Mouse (Mus musculus) adrenal gland, adult 8-10 months (tissue): Measurements from ENCODE around the gene Prss53. TPM values are rescaled to one million over a fixed set of nuclear protein-coding genes. Genes with fewer than 3 reads are reported as not detected.

Source experiments
- DNase-seq: peaks from one replicate; pipeline ENCODE4 v3.0.0; 2022
- total RNA-seq, 4 experiments: library from RNA; stranded (reverse); gene quantifications; 2 replicates each; pipeline ENCODE4 v1.2.4; 2022

The Prss53 gene
- 1 to 10 TPM; 1.0 to 2.9 (median 1.6) TPM for total RNA-seq

DNA sequence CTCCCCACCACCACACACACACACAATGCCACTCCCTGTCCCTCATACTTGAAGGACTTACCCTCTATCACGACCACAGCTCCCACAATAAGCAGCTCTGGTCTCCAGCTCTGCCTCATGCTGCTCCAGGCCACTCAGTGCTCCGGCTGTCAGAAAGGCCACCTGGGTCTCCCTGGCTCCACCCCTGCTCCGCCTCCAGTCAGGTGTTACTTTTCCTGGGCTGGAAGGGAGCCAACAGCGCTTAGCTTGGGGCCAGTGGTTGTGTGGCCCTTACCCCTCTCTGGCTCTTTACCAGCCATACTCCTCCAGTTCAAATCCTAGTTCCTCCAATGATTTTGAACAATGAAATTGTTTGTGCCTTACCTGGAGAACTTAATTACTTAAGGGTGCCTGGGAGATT is at the start of gene Prss53:
Prss53 (minus strand) TSS at position 173 of the 400 bp plus-strand sequence.
- no peak for DNase-seq

DNA sequence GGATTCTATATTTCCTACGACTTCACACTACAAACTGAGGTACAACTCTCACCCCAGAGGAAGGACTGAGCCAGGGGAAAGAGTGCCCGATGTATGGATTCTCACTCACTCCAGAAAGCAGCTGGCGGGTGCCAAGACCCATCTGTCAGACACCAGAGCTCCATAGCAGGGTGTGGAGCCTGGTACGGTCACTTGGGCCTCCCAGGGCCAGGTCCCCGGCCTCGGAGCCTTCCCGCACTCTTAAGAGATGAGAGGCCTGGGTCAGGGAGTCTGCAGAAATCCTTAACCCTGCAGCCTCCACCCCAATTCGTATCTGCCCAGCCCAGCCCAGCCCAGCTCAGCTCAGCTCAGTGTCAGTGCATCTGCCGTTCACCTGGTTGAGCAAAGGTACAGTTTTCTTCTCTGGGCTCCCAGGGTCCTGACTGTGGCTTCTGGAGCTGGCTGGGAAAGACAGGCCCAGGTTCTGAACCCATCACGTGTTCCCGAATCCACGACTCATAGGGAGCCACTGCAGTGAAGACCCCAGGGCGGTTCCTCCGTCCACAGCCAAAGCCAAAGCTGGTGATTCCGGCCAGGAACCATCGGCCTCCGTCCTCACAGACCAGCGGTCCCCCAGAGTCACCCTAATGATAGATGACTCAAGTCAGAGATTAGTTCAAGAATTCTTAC is 45.6 kb upstream of the Prss53 start:
- no peak for DNase-seq

DNA sequence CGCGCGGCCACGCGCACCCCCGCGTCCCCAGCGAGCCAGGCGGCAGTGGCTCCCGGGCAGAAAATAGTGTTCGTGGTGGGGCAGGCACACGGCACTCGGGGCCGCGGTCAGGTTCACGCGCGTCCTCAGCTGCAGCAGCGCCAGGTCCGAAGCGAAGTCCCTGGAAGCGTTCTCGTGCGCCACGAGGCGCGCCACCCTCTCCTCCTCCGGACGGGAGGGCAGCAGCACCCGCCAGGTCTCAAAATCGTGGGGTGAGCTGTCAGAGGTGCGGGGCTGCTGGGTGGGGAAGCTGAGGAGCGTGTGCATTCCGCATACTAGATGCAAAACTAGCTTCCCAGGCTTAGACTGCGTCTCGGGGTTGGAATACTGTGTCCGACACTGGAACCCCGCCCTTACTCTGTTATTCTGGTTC is 45.0 kb upstream of the Prss53 start:
- peak; percentile 39 for DNase-seq

DNA sequence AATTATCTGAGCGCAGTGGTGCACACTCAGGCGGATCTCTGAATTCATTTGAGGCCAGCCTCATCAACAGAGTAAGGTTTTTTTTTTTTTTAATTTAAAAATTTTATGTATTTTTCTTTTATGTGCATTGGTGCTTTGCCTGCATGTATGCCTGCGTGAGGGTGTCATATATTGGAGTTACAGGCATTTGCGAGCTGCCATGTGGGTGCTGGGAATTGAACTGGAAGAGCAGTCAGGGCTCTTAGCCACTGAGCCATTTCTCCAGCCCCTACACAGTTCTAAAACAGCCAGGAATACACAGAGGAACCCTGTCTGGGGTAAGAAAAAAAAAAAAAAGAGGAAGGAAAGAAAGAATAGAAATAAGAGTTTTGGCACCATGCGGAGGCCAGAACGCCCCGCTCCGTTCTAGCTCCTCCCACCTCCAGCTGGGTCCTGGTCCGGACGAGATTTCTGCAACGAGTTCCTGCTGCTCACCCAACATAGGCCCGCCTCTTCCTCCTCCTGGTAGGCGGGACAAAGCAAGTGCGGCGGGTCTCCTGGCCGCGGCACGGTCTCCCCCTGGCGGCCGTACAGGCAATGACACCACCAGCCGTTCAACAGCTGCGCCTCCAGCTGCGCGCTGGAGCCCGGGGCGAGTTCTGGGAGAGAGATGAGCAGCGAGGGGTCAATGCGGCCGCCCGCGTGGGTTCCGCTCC is 44.4 kb upstream of the Prss53 start:
- DNase-seq: peak; percentile 94

DNA sequence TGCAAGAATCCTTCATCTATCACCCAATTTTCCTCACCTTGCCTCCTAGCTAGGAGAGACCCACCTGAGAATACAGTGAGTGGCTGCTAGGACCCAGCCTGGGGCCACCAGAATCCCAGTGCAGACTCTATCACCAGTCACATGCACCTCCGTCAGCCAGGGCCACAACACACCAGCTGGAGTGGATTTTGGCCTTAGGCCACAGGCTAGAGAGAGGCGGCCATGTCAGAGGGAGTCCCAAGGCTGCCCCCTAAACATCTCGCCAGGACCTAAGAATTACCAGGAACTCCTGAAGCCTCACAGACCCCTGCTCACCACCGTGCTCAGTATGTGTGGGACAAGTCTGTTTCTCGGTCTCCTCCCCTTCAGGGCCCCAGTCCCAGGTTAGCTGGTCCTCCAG is 43.3 kb upstream of the Prss53 start:
- DNase-seq: no peak

DNA sequence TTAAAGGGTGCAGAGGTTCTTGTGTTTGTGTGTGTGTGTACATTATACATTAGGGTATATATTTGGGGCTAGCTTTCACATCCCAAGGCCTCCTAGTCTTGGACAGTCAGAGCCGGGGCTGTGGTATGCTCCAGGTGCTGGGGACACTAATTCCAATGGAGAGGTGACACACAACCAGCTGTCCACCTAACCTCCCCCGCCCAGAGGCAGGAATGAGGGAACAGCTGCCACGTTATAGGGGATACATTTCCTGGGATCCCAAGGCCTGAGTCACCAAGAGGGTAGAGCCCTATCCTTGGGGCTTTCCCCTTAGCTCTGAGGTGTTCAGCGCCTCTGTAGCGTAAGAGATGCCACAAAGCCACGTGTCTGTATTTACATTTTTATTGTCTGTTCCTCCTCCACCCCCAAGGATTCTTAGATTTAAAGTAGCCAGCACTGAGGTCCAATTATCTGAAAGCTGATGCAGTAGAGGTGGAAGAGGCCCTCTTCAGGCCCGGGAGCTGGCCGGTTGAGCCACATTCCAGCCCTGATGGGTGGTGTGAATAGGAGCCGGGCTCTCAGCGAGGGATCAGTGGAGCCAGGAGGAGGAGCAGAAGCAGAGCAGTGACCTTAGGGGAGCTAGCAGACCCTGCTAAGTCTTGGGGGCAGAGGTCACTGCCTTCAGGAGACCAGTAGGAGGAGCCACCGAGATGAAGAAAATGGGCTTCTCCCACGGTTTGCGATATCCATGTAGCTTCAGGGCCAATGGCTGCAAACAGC is 41.7 kb upstream of the Prss53 start:
- DNase-seq: no peak

DNA sequence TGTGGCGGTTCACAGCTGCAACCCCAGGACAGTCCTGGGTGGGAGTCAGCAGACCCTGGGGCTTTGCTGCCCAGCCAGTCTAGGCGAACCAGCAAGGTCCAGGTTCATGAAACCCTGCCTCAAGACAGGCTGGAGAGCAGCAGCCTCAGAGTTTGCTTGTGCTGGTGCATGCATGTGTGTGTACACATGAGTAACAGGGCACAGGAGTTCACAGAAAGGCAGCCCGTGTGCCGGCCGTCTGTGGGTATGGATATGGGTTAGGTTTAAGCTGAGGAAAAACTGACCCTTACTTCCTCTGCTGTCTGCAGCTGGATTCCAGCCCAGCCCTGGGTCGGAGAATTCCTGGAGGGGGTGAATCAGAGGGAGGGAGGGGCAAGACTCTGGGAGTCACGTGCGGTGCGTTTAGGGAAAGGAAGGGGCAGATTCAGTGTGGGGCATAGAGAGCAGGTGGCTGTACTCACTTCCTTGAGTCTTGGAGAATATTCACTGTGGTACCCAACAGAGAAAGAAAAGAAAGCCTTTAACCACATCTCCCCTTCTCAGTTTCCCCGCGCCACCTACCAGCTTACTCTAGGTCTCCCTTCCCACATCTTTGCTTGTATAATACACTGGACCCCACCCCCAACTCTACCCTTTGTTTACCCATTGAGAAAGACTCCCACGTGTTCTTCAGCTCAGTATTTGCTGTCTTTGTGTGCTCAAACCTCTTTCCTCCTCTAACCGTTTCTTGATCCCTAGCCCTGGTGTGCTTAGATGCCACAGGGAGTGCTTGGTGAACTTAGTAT is 40.8 kb upstream of the Prss53 start:
- DNase-seq: no peak

DNA sequence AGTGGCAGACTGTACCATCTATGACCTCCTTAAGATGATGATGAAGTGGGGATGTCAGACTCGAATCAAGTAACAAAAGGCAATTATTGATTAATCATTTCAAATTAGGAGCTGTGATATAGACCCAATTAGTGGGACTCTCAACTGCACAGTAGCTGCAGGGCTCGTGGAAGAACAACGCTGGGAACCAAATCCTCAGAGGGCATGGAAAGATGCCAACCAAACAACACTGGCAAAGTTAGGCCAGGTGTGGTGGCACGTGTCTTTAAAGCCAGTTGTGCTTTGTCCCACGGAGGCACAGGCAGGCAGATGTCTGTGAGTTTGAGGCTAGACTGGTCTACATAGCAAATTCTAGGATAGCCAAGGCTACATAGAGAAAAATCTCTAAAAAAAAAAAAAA is 39.9 kb upstream of the Prss53 start:
- no peak for DNase-seq

DNA sequence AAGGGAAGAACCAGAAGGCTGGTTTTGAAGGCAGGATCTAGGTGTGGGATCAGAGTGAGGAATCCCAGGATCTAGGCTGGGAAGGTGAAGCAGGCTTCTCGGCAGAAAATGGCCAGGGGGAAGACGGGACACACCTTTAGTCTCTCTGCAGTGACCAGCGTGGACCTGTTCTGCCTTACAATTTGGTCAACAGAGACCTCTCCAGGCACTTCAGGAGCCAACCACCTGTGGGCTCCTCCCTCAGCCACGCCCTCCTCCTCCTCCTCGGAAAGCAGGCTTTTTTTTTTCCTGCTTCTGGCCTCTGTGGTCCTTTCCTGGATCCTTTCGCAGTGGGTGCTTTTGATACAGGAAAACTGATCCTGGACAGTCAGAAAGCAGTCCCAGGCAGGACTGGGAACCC is 39.2 kb upstream of the Prss53 start, which contains the start of gene Prss8:
Prss8 (minus strand) TSS at position 182 of the 400 bp plus-strand sequence.
- DNase-seq: no peak

DNA sequence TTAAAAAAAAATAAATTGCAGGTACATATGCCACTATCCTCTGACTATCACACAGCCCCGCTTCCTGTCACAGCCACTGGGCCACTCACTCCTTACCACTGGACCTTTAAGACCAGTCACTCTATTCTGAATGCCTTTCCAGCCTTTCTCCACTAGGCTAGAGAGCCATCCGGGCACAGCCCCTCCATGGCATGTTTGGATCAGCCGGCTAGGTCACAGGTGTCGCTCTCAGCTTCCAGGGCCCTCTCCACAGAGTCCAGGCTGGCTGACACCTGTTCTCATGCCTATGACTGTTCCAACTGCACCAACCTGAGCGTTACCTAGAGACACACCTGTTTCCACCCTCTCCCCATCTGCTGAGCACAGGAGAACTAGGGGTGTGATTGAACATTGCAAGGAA is 37.8 kb upstream of the Prss53 start:
- DNase-seq: no peak

DNA sequence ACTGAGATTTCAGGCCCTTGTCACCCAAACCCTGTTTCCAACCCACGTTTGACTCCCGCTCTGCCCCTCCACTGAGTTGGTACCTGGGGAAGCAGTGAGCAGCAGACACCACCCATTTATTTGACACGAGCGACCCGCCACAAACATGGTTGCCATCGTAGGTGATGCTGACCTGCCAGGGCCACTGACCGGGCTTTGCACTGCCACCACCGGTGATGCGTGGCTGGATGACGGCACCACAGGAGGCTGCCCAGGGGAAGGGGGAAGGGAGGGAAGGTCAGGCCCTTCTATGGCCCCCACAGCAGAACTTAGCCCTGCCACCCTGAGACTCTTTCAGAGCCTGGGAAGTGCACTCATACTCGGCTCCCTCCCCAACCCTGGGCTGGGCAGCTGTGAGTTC is 37.0 kb upstream of the Prss53 start:
- no peak for DNase-seq

DNA sequence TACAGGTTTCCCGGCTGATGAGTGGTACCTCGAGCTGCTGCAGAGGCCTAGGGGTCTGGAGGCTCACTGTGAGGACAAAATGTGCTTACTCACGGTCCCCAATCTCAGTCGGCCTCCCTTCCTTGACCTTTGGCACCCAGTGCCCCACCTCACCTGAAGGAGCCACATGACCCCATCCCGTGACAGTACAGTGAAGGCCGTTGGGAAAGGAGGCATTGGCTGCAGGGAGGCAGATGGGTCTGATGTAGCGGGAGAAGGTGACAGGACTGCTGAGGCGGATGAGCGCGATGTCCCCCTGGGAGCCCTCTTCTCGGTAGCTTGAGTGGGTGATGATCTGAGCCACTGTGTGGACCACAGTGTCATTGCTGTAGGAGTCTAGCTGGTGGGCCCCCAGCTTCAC is 36.1 kb upstream of the Prss53 start:
- no peak for DNase-seq

DNA sequence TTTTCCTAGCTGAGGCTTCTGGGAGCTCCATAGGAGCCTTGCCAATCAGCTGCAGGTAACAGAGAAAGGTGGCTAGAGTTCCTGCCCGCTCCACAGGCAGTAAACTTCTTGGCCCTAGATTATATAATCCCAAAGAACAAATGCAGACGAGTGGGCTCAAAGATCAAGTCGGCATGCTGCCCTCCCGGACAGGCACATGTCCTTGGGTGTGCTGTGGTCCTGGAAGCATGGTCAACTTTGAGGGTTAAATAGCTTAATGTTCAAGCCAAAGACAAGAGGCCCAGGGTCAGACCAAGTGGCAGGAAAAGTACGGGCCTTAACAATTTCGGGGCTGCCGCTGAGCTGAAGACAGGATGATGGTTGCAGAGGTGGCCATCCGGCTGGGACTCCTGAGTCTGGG is 35.3 kb upstream of the Prss53 start:
- no peak for DNase-seq

DNA sequence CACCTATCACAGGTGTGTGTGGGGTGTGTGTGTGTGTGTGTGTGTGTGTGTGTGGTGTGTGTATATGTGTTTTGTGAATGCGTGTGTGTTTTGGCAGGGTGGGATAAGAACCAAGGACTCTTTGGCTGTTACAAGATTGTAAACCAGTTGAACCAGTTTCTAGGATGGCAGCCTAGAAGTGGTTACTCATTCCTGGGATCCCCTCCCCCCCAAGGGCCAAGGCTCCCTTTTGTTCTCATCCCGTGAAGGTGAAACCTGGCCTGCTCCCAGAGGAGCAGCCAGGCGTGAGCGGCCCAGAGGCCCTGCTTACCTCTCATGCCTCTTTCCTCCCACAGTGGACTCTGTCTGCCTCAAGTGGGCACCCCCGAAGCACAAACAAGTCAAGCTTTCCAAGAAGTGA is 34.5 kb upstream of the Prss53 start:
- no peak for DNase-seq

DNA sequence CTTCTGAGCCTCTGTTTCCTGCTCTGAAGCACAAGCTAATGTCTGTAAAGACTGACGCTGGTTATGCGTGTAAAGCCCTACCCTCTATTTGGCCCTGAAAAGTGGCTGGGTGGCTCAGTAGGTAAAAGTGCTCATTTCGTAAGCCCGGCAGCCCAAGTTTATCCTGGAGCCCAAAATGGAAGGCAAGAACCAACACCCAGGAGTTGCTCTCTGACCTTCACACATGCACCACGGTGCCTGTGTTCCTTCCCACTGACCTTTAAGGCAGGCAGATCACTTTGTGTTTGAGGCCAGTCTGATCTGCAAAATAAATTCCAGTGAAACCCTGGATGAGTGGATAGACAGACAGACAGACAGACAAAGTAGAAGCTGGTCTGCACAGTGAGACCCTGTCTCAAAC is 32.9 kb upstream of the Prss53 start:
- DNase-seq: no peak

DNA sequence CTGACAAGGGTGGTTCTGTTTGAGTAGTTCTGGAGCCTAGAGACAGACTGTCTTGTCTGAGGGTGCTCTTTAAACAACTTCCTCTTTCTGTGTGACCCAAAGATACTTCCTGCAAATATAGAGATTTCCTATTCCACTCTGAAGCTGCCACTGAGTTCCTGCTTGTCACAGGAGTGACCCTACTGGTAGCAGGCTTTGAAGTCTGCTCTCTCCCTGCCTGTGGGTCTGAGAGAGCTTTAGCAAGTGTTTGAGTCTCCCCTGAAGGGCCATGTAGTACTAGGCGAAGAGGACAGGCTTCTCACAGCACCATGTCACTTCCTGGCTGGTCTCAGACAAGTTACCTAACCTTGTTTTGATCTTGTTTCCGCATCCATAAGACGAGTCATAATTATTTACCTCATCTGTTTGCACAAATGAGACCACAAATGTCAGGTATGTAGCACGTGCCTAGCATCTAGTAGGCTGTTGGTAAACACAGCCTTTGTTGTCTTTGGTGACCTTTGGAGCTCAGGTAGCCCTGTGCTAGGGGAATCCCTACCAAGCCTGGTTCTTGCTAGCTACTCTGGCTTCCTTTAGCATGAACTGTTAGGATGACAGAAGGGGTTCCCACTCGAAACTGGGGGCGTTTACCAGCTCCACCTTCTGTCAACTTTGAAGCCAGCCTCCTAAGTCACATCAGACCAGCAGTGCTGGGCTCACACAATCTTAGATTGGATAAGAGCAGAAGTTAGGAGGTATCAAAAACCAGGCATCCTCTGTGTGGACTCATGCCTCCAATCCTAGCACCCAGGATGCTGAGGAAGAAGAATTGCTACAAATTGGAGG is 31.9 kb upstream of the Prss53 start:
- no peak for DNase-seq

DNA sequence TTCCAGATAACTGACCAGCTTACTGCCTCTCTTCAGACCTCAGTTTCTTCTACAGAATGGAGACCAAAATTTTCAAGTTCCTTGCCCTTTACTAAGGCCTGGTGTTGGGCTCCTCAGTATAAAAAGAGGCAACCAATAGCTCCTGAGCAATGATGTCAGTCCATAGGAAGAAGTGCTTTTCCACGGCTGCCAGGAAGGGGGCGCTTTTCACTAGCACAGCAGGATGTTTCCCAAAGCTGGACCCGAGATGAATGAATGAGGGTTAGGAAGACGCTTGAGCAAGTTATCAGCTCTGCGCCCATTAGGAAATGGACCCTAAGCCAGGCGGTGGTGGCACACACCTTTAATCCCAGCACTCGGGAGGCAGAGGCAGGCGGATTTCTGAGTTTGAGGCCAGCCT is 30.7 kb upstream of the Prss53 start:
- no peak for DNase-seq

DNA sequence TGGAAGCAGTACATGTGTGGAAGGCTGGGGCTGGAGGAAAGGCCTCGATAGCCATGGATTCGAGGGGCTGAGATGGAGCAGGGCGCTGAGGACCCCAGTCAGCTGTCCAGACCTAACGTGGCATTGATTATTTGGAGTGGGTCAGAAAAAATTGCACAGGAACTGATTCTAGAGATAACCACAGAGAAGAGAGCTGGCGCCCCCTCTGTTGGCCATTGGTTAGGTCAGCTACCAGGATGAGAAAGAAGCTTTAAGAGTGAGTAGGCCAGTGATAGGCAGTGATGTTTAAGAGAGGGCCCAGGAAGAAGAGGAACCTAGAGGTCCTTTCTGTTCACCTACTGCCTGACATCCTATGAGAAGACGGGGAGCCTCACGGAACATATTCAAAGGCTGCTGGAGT is 28.5 kb upstream of the Prss53 start:
- DNase-seq: no peak

DNA sequence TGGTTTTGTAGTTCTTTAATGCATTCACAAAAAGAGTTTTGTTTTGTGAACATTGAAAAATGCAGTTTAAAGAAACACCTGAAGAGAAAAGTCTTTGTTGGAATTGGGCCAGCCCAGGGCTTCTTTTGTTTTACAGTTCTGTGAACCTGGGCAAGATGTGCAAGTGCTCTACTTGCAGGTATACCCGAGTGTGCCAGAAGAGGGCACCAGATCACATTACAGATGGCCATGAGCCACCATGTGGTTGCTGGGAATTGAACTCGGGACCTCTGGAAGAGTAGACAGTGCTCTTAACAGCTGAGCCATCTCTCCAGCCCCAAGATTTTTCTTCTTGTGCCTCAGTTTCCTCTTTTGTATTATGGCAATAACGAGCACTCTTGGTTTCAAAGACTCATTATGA is 27.4 kb upstream of the Prss53 start:
- DNase-seq: no peak

DNA sequence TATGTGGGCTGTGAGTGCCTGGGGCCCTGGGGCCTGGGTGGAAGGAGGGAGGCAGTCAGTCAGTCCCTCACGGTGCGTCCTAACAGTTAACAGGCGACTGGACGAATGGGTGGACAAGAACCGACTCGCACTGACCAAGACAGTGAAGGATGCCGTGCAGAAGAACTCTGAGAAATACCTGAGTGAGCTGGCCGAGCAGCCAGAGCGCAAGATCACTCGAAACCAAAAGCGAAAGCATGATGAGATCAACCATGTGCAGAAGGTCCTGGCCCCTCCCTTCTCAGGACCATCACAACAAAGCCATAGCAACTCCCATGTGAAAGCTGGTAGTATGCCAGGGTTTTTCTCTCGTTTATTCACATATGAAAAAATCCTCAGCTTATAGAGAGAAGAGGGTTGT is 24.5 kb upstream of the Prss53 start:
- no peak for DNase-seq

DNA sequence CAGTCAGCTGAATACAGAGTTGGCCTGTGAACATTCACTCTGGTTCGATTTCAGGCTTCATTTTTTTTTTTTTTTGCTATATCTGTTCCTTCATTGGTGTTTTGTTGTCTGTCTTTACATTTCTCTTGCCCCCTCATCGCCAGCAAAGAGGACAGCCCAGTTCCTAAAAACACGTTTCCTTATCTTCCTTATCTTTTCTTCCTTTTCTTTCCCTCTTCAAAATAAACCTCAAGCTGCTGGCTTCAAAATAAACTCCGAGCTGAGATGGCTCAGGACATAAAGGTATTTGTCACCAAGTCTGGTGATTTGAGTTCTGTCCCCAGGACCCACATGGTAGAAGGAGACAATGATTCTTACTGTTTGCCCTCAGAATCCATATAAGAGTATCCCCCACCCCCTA is 22.2 kb upstream of the Prss53 start:
- DNase-seq: no peak
